Mouse (Mus musculus) lung, embryonic 16.5 days (tissue): ENCODE results near the gene Cd3eap. TPM values are rescaled to one million over a fixed set of nuclear protein-coding genes. Genes with fewer than 3 reads are reported as not detected.

Source experiments
- ATAC-seq: fragments of 200-750 bp; cut with Nextera tagmentation; 2 replicates; pipeline ENCODE4 v1.8.0; 2017; ENCODE audit warnings: low read depth, mild to moderate bottlenecking, moderate library complexity
- H3K27ac ChIP-seq: fragments of 300-500 bp; sonication (generic); 2 replicates; pipeline ENCODE4 v1.5.1; 2014; ENCODE audit warnings: mild to moderate bottlenecking, control low read depth, low read length
- H3K27me3 ChIP-seq: fragments of 300-500 bp; sonication (generic); 2 replicates; pipeline ENCODE4 v1.6.1; 2014; ENCODE audit warnings: low read depth, low read length, mixed read lengths; ENCODE audit not compliant: control insufficient read depth, insufficient read depth
- H3K36me3 ChIP-seq: fragments of 300-500 bp; sonication (generic); 2 replicates; pipeline ENCODE4 v1.6.1; 2014; ENCODE audit warnings: low read length; ENCODE audit not compliant: control insufficient read depth, insufficient read depth
- H3K4me1 ChIP-seq: fragments of 300-500 bp; sonication (generic); replicated peaks from 2 replicates; pipeline ENCODE4 v1.6.1; 2014; ENCODE audit warnings: low read length, mixed read lengths; ENCODE audit not compliant: control insufficient read depth, insufficient read depth
- H3K4me2 ChIP-seq: fragments of 300-500 bp; sonication (generic); 2 replicates; pipeline ENCODE4 v1.6.1; 2014; ENCODE audit warnings: low read depth, low read length, control low read depth
- H3K4me3 ChIP-seq: fragments of 300-500 bp; sonication (generic); 2 replicates; pipeline ENCODE4 v1.5.1; 2014; ENCODE audit warnings: mild to moderate bottlenecking, low read length, control low read depth
- H3K9ac ChIP-seq: fragments of 300-500 bp; sonication (generic); 2 replicates; pipeline ENCODE4 v1.6.1; 2014; ENCODE audit warnings: low read length, control low read depth
- H3K9me3 ChIP-seq: fragments of 300-500 bp; sonication (generic); 2 replicates; pipeline ENCODE4 v1.6.1; 2016; ENCODE audit warnings: low read length; ENCODE audit not compliant: control insufficient read depth
- WGBS: fragments of 180-500 bp; shearing (Covaris S2); extraction: QIAGEN DNeasy Blood & Tissue Kit; methylation state at CpG from one replicate; pipeline ENCODE4 v1.1.7; 2014; 5-methylcytosine and 5-hydroxymethylcytosine counted together
- polyA plus RNA-seq: library from polyadenylated mRNA; unstranded; fragments of >200 nt; fragmentation: Nextera tagmentation; extraction: Ambion mirVana; gene quantifications from 2 replicates; pipeline ENCODE4 v1.2.1, GENCODE M21; 2015

Gene Cd3eap
- polyA plus RNA-seq, 1 experiment from 2014 or later = 17.2 TPM

- H3K9ac ChIP-seq = no peak overlapping the region
These were observed 29.6 kb upstream of the Cd3eap start for GRCm38 (mm10) chr7:19388699-19389413.

GRCm38 (mm10) chr7:19383708-19384107 lies 24.4 kb upstream of the Cd3eap start:
- no peak overlapping the region for H3K4me2 ChIP-seq
- no peak for ATAC-seq
- H3K9ac ChIP-seq = no peak overlapping the region
- H3K4me3 ChIP-seq = no peak overlapping the region
- 90% methylated on average over 9 of the region's 9 CpGs for WGBS
- H3K27ac ChIP-seq = no peak overlapping the region
- peaks cover 32% of the 10 kb centered on the region for H3K36me3 ChIP-seq
- H3K9me3 ChIP-seq = no peaks in the 10 kb centered on the region
- no peaks in the 10 kb centered on the region for H3K27me3 ChIP-seq
- peaks cover 13% of the 10 kb centered on the region for H3K4me1 ChIP-seq

More at GRCm38 (mm10) chr7:19388699-19389413, 29.6 kb upstream of the Cd3eap start:
- 80% methylated on average over 10 of the region's 10 CpGs for whole genome bisulfite sequencing
- H3K36me3 ChIP-seq = peaks cover 57% of the 10 kb centered on the region
- H3K4me2 ChIP-seq = no peak overlapping the region
- no peaks in the 10 kb centered on the region for H3K4me1 ChIP-seq
- H3K27me3 ChIP-seq = no peaks in the 10 kb centered on the region
- H3K4me3 ChIP-seq = no peak overlapping the region
- H3K9me3 ChIP-seq = no peaks in the 10 kb centered on the region
- ATAC-seq = no peak
- H3K27ac ChIP-seq = no peak overlapping the region

- H3K4me3 ChIP-seq = peak overlapping the region; percentile 98
- H3K9me3 ChIP-seq = no peaks in the 10 kb centered on the region
- H3K4me1 ChIP-seq = peaks cover 13% of the 10 kb centered on the region
- peak overlapping the region; percentile 10; the same call in 1 of the 2 replicates for H3K27ac ChIP-seq
- WGBS = under 1% methylated on average over 29 of the region's 37 CpGs
- peak; percentile 57; the same call in 1 of the 2 replicates for ATAC-seq
- peak overlapping the region; percentile 96 for H3K4me2 ChIP-seq
- H3K36me3 ChIP-seq = peaks cover 21% of the 10 kb centered on the region
- no peaks in the 10 kb centered on the region for H3K27me3 ChIP-seq
- peak overlapping the region; percentile 87 for H3K9ac ChIP-seq
These were observed 22.9 kb upstream of the Cd3eap start for GRCm38 (mm10) chr7:19382166-19382541.

DNA sequence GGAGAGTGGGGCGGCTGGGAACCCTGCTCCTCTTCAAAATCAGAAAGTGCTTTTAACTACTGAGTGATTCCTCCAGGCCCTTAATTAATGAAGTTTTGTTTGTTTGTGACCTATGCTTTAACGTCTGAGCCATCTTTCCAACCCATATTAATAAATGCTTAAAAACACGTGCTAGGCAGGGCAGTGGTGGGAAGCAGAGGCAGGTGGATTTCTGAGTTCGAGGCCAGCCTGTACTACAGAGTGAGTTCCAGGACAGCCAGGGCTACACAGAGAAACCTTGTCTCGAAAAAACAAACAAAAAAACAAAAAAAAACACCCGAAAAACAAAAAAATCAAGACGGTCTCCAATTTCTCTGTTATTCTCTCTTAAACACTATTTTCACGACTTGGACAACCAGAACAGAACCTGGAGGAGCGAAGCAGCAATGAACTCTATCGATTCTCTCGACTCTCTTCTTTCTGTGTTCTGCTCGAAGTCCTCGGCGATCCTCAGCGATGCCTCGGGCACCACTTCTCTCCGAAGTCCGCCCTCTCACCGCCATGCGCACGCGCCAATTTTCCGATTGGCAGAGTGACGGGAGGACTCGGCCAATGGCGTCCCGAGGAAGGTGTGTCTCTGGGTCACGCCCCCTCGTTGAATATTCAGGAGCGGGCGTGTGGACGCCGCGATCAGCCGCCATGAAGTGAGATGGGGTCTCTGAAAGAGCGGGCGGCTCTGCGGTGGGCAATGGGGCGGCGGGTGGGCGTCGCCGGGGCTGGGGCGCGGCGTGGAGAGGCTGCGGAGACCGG lies 22.3 kb upstream of the Cd3eap start, which contains the start of gene Ercc2:
Gene Ercc2 (plus strand): TSS at position 634 of the 789 bp plus-strand sequence.
- Histone ChIP-seq H3K27me3 (no peaks in the 10 kb centered on the region), H3K4me1 (peaks cover 13% of the 10 kb centered on the region), H3K4me2 (peak within 1 kb of the TSS; percentile 96), H3K9ac (peak within 1 kb of the TSS; percentile 87), H3K9me3 (no peaks in the 10 kb centered on the region), H3K36me3 (peaks cover 15% of the 10 kb centered on the region), H3K4me3 (peak within 1 kb of the TSS; percentile 98), H3K27ac (peak within 1 kb of the TSS; percentile 10; the same call in 1 of the 2 replicates)
- 5% methylated on average over 43 of the region's 48 CpGs for WGBS
- ATAC-seq = peak; percentile 99

DNA sequence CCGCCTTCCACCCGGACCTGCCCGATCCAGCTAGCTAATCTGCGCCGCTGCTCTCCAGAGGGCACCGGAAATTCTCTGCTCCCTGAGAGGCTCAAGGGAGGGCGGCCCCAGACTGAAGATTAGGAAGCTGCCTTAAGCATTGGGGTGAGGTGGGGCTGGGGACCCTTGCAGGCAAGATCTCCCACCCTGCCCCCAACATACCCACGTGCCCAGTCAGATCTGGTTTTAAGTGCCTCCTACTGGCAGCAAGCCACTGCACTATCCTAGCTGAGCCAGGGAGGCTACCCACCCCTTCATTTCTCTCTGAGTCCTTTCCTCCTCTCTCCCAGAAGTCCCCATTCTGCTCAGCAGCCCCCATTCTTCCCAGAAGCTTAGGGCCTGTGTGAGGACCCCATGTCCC lies 18.8 kb upstream of the Cd3eap start:
- Histone ChIP-seq H3K36me3 (no peaks in the 10 kb centered on the region), H3K4me3 (no peak overlapping the region), H3K4me2 (no peak overlapping the region), H3K9me3 (no peaks in the 10 kb centered on the region), H3K27me3 (no peaks in the 10 kb centered on the region), H3K4me1 (peaks cover 7% of the 10 kb centered on the region), H3K9ac (no peak overlapping the region), H3K27ac (no peak overlapping the region)
- 66% methylated on average over 7 of the region's 8 CpGs for WGBS
- no peak for ATAC-seq

DNA sequence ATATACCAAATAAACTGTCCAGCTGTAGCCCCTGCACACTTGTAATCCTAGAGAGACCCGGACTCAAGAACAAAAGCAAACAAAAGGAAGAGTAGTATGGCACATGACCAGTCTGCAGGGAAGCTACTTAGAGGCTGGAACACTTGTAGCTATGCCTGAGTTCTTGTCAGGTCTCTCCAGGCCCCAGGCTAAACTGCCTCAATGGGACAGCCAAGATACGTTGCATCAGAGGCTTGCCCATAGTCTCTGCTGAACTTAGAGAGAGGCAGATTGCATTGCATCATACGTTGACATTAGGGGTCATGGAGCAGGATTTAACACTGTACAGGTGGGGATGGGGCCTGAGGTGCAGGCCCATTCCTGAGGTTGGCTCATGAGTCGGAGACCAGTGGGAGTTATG lies 16.7 kb upstream of the Cd3eap start:
- ATAC-seq = 0 out of 2 replicates have a peak, but pooled peaks have one; percentile 11
- no peaks in the 10 kb centered on the region for H3K36me3 ChIP-seq
- H3K27ac ChIP-seq = no peak overlapping the region
- H3K4me3 ChIP-seq = no peak overlapping the region
- 67% methylated on average over 4 of the region's 4 CpGs for WGBS
- H3K4me2 ChIP-seq = no peak overlapping the region
- H3K4me1 ChIP-seq = no peaks in the 10 kb centered on the region
- H3K9ac ChIP-seq = no peak overlapping the region
- H3K9me3 ChIP-seq = no peaks in the 10 kb centered on the region
- no peaks in the 10 kb centered on the region for H3K27me3 ChIP-seq

GRCm38 (mm10) chr7:19375368-19375767 lies 16.1 kb upstream of the Cd3eap start:
- H3K9me3 ChIP-seq = no peaks in the 10 kb centered on the region
- 72% methylated on average over 18 of the region's 18 CpGs for WGBS
- no peak overlapping the region for H3K4me3 ChIP-seq
- H3K27me3 ChIP-seq = no peaks in the 10 kb centered on the region
- no peaks in the 10 kb centered on the region for H3K36me3 ChIP-seq
- no peaks in the 10 kb centered on the region for H3K4me1 ChIP-seq
- no peak overlapping the region for H3K27ac ChIP-seq
- no peak overlapping the region for H3K4me2 ChIP-seq
- H3K9ac ChIP-seq = no peak overlapping the region
- ATAC-seq = no peak

GRCm38 (mm10) chr7:19373367-19373766 lies 14.1 kb upstream of the Cd3eap start:
- 91% methylated on average over 2 of the region's 2 CpGs for WGBS
- H3K36me3 ChIP-seq = no peaks in the 10 kb centered on the region

GRCm38 (mm10) chr7:19369823-19370425 lies 10.6 kb upstream of the Cd3eap start:
- no peaks in the 10 kb centered on the region for H3K36me3 ChIP-seq
- H3K27me3 ChIP-seq = no peaks in the 10 kb centered on the region; the same call in 1 of the 2 replicates
- H3K9ac ChIP-seq = peak overlapping the region; percentile 56
- 12% methylated on average over 46 of the region's 46 CpGs for WGBS
- peak; percentile 61 for ATAC-seq
- no peak overlapping the region for H3K27ac ChIP-seq
- H3K4me2 ChIP-seq = peak overlapping the region; percentile 65
- H3K4me3 ChIP-seq = peak overlapping the region; percentile 36
- no peaks in the 10 kb centered on the region for H3K9me3 ChIP-seq
- peaks cover 3% of the 10 kb centered on the region for H3K4me1 ChIP-seq

More at GRCm38 (mm10) chr7:19373367-19373766, 14.1 kb upstream of the Cd3eap start:
- Histone ChIP-seq H3K9ac (no peak overlapping the region), H3K27me3 (no peaks in the 10 kb centered on the region; the same call in 1 of the 2 replicates), H3K4me2 (no peak overlapping the region), H3K4me3 (no peak overlapping the region), H3K9me3 (no peaks in the 10 kb centered on the region), H3K27ac (no peak overlapping the region), H3K4me1 (peaks cover 3% of the 10 kb centered on the region)
- no peak for ATAC-seq
